In the genomic region with DNA sequence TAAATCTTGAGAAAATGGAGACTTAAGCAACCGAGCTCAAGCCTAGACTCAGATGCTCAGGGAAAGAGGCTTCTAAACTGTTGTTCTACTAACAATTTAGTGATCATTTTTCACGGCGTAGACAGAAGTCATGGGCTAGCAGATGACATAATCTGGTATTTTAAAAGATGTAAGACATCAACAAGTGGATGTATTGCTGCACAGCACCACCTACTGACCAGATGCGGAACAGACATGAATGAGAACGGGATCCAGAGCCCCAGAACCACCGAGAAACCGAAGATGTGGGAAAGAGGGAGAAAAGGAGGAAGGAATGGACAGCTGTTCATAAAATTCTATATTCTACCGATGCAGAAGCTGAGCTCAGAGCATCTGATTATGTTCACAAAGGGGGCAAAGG, we compare ENCODE assay signal across 8 mouse cellular contexts.
DNase-seq lines count a peak whose midpoint lies in the region; ATAC-seq and TF ChIP-seq lines count a peak whose summit lies in the region.

No protein-coding gene starts in this region.

- no peak for TF ChIP-seq POLR2A in embryonic fibroblast, embryonic 13.5 days (IDR thresholded peaks at IDR 0.05; ENCODE audit: low read depth, low read length)

- ATAC-seq in hematopoietic stem cell, adult 5-6 weeks (replicated peaks in 1 of 2; ENCODE audit: insufficient read depth in 1 of 2, low FRiP score in 2 of 2, low TSS enrichment in 1 of 2, low read depth in 1 of 2, poor library complexity in 2 of 2, severe bottlenecking in 2 of 2) = peak; percentile 87 to 94
- ATAC-seq in megakaryocyte progenitor cell, adult 5-6 weeks (replicated peaks; ENCODE audit: poor library complexity) = peak; percentile 98
- no peak; the same call in 1 of the 2 replicates for ATAC-seq in stomach, postnatal 0 days (ENCODE audit: low FRiP score, low TSS enrichment)

- TF ChIP-seq EP300 in stomach, postnatal 0 days (optimal IDR thresholded peaks at IDR 0.05) = no peak

- no peaks in the 10 kb centered on the region for H3K27me3 ChIP-seq in stomach, postnatal 0 days (ENCODE audit: control insufficient read depth, insufficient read depth, low read length)

- H3K4me1 ChIP-seq in embryonic fibroblast, embryonic 13.5 days (ENCODE audit: control insufficient read depth, insufficient read depth, low read length) = no peaks in the 10 kb centered on the region
- no peaks in the 10 kb centered on the region for H3K4me1 ChIP-seq in stomach, postnatal 0 days (replicated peaks; ENCODE audit: control insufficient read depth, insufficient read depth)

- 6% methylated on average over 8 of the region's 8 CpGs for WGBS in stomach, postnatal 0 days

- H3K27ac ChIP-seq in embryonic fibroblast, embryonic 13.5 days (ENCODE audit: insufficient read depth, low read length) = no peak overlapping the region
- H3K27ac ChIP-seq in stomach, postnatal 0 days (replicated peaks) = no peak overlapping the region

- no peak overlapping the region for H3K9ac ChIP-seq in stomach, postnatal 0 days (ENCODE audit: low read length)

- H3K9me3 ChIP-seq in stomach, postnatal 0 days (ENCODE audit: control insufficient read depth, low read length) = no peaks in the 10 kb centered on the region

- H3K4me3 ChIP-seq in embryonic fibroblast, embryonic 13.5 days (ENCODE audit: insufficient read depth, low read length) = no peak overlapping the region
- H3K4me3 ChIP-seq in stomach, postnatal 0 days (ENCODE audit: low read depth, low read length) = no peak overlapping the region

- peak; percentile 51; the same call in 1 of the 2 replicates for TF ChIP-seq CTCF in embryonic fibroblast, embryonic 13.5 days (IDR thresholded peaks at IDR 0.05; ENCODE audit: borderline replicate concordance, insufficient read depth, low read length)
- peak; percentile 95 for TF ChIP-seq CTCF in stomach, postnatal 0 days (IDR thresholded peaks at IDR 0.05; ENCODE audit: low read depth)

- H3K4me2 ChIP-seq in stomach, postnatal 0 days (replicated peaks; ENCODE audit: low read depth) = no peak overlapping the region

- peak; percentile 24 to 47 for DNase-seq in heart, adult 9 months (ENCODE audit: low spot score in 2 of 2)
- no peak for DNase-seq in heart, adult 11 months
- peak; percentile 62 to 73 for DNase-seq in adrenal gland, postnatal 36 days
- peak; percentile 33 to 54 for DNase-seq in layer of hippocampus, postnatal 36 days
- peak; percentile 70 for DNase-seq in stomach, postnatal 0 days (ENCODE audit: low spot score)

- no peaks in the 10 kb centered on the region for H3K36me3 ChIP-seq in stomach, postnatal 0 days (ENCODE audit: control insufficient read depth, insufficient read depth, low read length)
